In the genomic region with DNA sequence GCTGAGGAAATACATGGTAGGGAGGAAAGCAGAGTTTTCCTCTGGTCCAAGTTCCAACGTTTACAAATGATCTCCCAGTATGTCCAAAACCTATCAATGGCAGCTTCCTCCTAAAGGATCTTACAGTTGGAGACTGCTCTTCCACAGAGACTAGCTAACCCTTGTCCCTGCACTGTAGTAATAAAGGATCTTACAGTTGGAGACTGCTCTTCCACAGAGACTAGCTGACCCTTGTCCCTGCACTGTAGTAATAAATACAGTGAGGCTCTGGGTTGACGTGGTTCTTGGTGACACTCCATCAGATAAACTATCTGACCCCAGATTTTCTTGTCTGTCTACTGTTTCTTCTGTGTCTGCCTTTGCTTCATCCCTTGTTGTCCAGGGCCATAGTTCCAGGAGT, we compare ENCODE assay signal across 37 mouse cellular contexts. TPM values are rescaled to one million over a fixed set of nuclear protein-coding genes. Genes with fewer than 3 reads are reported as not detected.
"Had no signal": no experiment of that assay in that cellular context is flagged by ENCODE, and none has a peak within 500 bp of the region (broad histone marks: within the 10 kb centered on the region; RNA-seq: fewer than 3 reads in every experiment).

No protein-coding gene starts in this region.

- H3K27ac ChIP-seq: limb, embryonic 12.5 days; limb, embryonic 13.5 days; limb, embryonic 15.5 days; liver, embryonic 12.5 days; liver, embryonic 13.5 days; liver, embryonic 14.5 days; liver, embryonic 15.5 days; lung, embryonic 15.5 days; macrophage; midbrain, embryonic 10.5 days; midbrain, embryonic 12.5 days; midbrain, embryonic 13.5 days; midbrain, embryonic 15.5 days; neural tube, embryonic 12.5 days; neural tube, embryonic 13.5 days had no signal

- H3K27me3 ChIP-seq: limb, embryonic 12.5 days; limb, embryonic 13.5 days; limb, embryonic 15.5 days; liver, embryonic 12.5 days; liver, embryonic 13.5 days; liver, embryonic 15.5 days; megakaryocyte, embryonic 14.5 days; midbrain, embryonic 12.5 days; midbrain, embryonic 13.5 days; midbrain, embryonic 15.5 days; neural tube, embryonic 12.5 days; neural tube, embryonic 13.5 days had no signal

- H3K4me3 ChIP-seq: limb, embryonic 12.5 days; limb, embryonic 13.5 days; limb, embryonic 15.5 days; liver, embryonic 12.5 days; liver, embryonic 13.5 days; liver, embryonic 15.5 days; lung, embryonic 15.5 days; megakaryocyte, embryonic 14.5 days; midbrain, embryonic 10.5 days; midbrain, embryonic 12.5 days; midbrain, embryonic 13.5 days; midbrain, embryonic 15.5 days; myocyte; neural tube, embryonic 12.5 days; neural tube, embryonic 13.5 days had no signal

- H3K36me3 ChIP-seq: limb, embryonic 12.5 days; limb, embryonic 13.5 days; limb, embryonic 15.5 days; liver, embryonic 12.5 days; liver, embryonic 13.5 days; liver, embryonic 15.5 days; lung, embryonic 15.5 days; midbrain, embryonic 10.5 days; midbrain, embryonic 12.5 days; midbrain, embryonic 13.5 days; midbrain, embryonic 15.5 days; neural tube, embryonic 12.5 days; neural tube, embryonic 13.5 days had no signal

- ATAC-seq: liver, embryonic 12.5 days; liver, postnatal 0 days; lung, postnatal 0 days; midbrain, embryonic 13.5 days; midbrain, embryonic 15.5 days; midbrain, embryonic 16.5 days had no signal

- H3K4me1 ChIP-seq: limb, embryonic 12.5 days; limb, embryonic 13.5 days; limb, embryonic 15.5 days; liver, embryonic 12.5 days; liver, embryonic 13.5 days; liver, embryonic 15.5 days; lung, embryonic 15.5 days; megakaryocyte, embryonic 14.5 days; midbrain, embryonic 10.5 days; midbrain, embryonic 12.5 days; midbrain, embryonic 13.5 days; midbrain, embryonic 15.5 days; neural tube, embryonic 12.5 days; neural tube, embryonic 13.5 days had no signal

- H3K4me2 ChIP-seq: limb, embryonic 12.5 days; limb, embryonic 13.5 days; limb, embryonic 15.5 days; liver, embryonic 11.5 days; liver, embryonic 12.5 days; liver, embryonic 13.5 days; liver, embryonic 15.5 days; lung, embryonic 14.5 days; lung, embryonic 15.5 days; midbrain, embryonic 11.5 days; midbrain, embryonic 12.5 days; midbrain, embryonic 13.5 days; midbrain, embryonic 15.5 days; neural tube, embryonic 12.5 days; neural tube, embryonic 13.5 days had no signal

- DNase-seq: left cerebral cortex, postnatal 4 days; liver; liver, embryonic 13.5 days; liver, postnatal 0 days; lung, adult 18-20 months; lung, adult 2 months; lung, embryonic 14.5 days; lung, postnatal 10 days; lung, postnatal 14 days; lung, postnatal 36 days; lung, postnatal 4 days; midbrain, embryonic 14.5 days had no signal

- H3K9me3 ChIP-seq: limb, embryonic 12.5 days; limb, embryonic 15.5 days; liver, embryonic 12.5 days; liver, embryonic 13.5 days; liver, embryonic 15.5 days; lung, embryonic 15.5 days; midbrain, embryonic 10.5 days; midbrain, embryonic 12.5 days; midbrain, embryonic 13.5 days; midbrain, embryonic 15.5 days; neural tube, embryonic 12.5 days; neural tube, embryonic 13.5 days had no signal

- H3K9ac ChIP-seq: limb, embryonic 12.5 days; limb, embryonic 13.5 days; limb, embryonic 15.5 days; liver, embryonic 12.5 days; liver, embryonic 13.5 days; liver, embryonic 14.5 days; liver, embryonic 15.5 days; liver, postnatal 0 days; lung, embryonic 14.5 days; lung, embryonic 15.5 days; midbrain, embryonic 12.5 days; midbrain, embryonic 13.5 days; midbrain, embryonic 15.5 days; neural tube, embryonic 12.5 days; neural tube, embryonic 13.5 days had no signal

RNA-seq across cellular contexts. Expression of gene Dlx5, which starts 59.0 kb away (rescaled TPM):
- total RNA-seq: liver, adult 2 months; megakaryocyte progenitor cell, adult 5-6 weeks; megakaryocyte, adult 5-6 weeks; megakaryocyte-erythroid progenitor cell, adult 5-6 weeks; monocyte, adult 5-6 weeks had no signal
- polyA plus RNA-seq: liver, adult 2 months; liver, embryonic 12.5 days; liver, embryonic 13.5 days; liver, embryonic 14.5 days; liver, embryonic 15.5 days; liver, postnatal 0 days; lung, adult 2 months; lung, postnatal 0 days; macrophage; myocyte had no signal
